Mouse (Mus musculus) lung, embryonic 14.5 days (tissue): ENCODE results near the gene Ick. TPM values are rescaled to one million over a fixed set of nuclear protein-coding genes. Genes with fewer than 3 reads are reported as not detected.
"Not testable (repeated sequence)": the region's sequence is repeated elsewhere in the genome, so short reads cannot be mapped to it uniquely, and the experiment has no call there.

Source experiments
- ATAC-seq: fragments of 200-750 bp; cut with Nextera tagmentation; 2 replicates; pipeline ENCODE4 v1.8.0; 2017; ENCODE audit warnings: mild to moderate bottlenecking, moderate TSS enrichment, moderate library complexity; ENCODE audit not compliant: insufficient read depth
- DNase-seq: peaks from one replicate; pipeline ENCODE4 v3.0.0-alpha.2; 2015
- H3K27ac ChIP-seq: fragments of 300-500 bp; sonication (generic); 2 replicates; pipeline ENCODE4 v1.5.1; 2014; ENCODE audit warnings: low read depth, mild to moderate bottlenecking, moderate library complexity
- H3K27me3 ChIP-seq: fragments of 300-500 bp; sonication (generic); 2 replicates; pipeline ENCODE4 v1.6.1; 2014; ENCODE audit warnings: low read length, control low read depth; ENCODE audit not compliant: insufficient read depth
- H3K36me3 ChIP-seq: fragments of 300-500 bp; sonication (generic); 2 replicates; pipeline ENCODE4 v1.6.1; 2014; ENCODE audit warnings: control low read depth; ENCODE audit not compliant: insufficient read depth
- H3K4me1 ChIP-seq: fragments of 300-500 bp; sonication (generic); 2 replicates; pipeline ENCODE4 v1.6.1; 2014; ENCODE audit warnings: antibody characterized with exemption, control low read depth; ENCODE audit not compliant: insufficient read depth
- H3K4me2 ChIP-seq: fragments of 300-500 bp; sonication (generic); 2 replicates; pipeline ENCODE4 v1.6.1; 2014; ENCODE audit warnings: mild to moderate bottlenecking
- H3K4me3 ChIP-seq: fragments of 300-500 bp; sonication (generic); 2 replicates; pipeline ENCODE4 v1.5.1; 2014; ENCODE audit warnings: low read depth, low read length
- H3K9ac ChIP-seq: fragments of 300-500 bp; sonication (generic); 2 replicates; pipeline ENCODE4 v1.6.1; 2014
- H3K9me3 ChIP-seq: fragments of 300-500 bp; sonication (generic); 2 replicates; pipeline ENCODE4 v1.6.1; 2016; ENCODE audit warnings: low read depth, low read length, control low read depth
- CTCF ChIP-seq: IDR thresholded peaks from 2 replicates; pipeline ENCODE4 v1.5.1; 2016; ENCODE audit warnings: antibody characterized with exemption, low read depth
- WGBS: fragments of 180-500 bp; shearing (Covaris S2); extraction: QIAGEN DNeasy Blood & Tissue Kit; methylation state at CpG from one replicate; pipeline ENCODE4 v1.1.7; 2014; 5-methylcytosine and 5-hydroxymethylcytosine counted together
- polyA plus RNA-seq: library from polyadenylated mRNA; unstranded; fragments of >200 nt; fragmentation: Nextera tagmentation; extraction: Ambion mirVana; gene quantifications from 2 replicates; pipeline ENCODE4 v1.2.1, GENCODE M21; 2014

Gene Ick
- polyA plus RNA-seq, 1 experiment from 2014 or later: 22.9 TPM

DNA sequence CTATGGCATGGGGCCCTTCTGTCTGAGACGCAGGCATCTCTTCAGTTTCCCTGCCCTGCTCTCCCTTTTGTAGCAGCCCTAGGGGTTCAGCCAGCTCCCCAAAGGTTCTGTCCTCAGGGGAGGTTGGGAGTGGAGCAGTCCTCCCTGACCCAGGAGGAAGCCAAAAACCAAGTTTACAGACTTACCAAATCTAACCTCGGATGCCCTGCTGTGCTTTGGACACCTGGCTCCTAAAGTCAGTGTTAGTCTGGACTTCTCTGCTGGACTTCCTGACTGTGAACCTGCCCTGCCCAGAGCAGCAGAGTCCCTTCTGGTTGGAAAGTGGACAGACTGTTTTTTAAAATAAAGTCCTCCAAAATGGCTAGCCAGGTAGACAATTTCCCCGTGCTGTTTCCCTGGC lies 55.7 kb downstream of the Ick start:
- H3K9ac ChIP-seq: no peak overlapping the region
- H3K27me3 ChIP-seq: no peaks in the 10 kb centered on the region
- TF ChIP-seq CTCF: no peak
- DNase-seq (no peak), ATAC-seq (no peak)
- H3K9me3 ChIP-seq: no peaks in the 10 kb centered on the region
- H3K27ac ChIP-seq: no peak overlapping the region
- H3K4me2 ChIP-seq: no peak overlapping the region
- no peak overlapping the region for H3K4me3 ChIP-seq
- peaks cover 73% of the 10 kb centered on the region for H3K36me3 ChIP-seq
- no peaks in the 10 kb centered on the region for H3K4me1 ChIP-seq
- 90% methylated on average over 3 of the region's 3 CpGs for WGBS

DNA sequence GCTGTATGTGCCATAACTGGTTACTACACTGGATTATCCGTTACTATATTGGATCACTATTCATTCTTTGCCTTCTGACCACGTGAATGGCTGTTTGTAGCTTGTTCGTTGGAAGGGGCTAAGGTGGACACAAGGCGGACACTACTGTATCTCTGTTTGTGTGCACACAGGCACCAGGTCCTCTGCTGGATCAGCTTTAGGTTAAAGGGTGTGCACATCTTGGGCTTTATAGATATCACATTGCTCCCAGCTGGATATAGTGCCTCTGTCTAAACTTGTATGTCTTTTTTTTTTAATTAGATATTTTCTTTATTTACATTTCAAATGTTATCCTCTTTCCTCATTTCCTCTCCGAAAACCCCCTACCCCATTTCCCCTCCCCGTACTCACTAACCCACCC lies 56.5 kb downstream of the Ick start:
- no peak for TF ChIP-seq CTCF
- H3K27me3 ChIP-seq: no peaks in the 10 kb centered on the region
- no peaks in the 10 kb centered on the region for H3K4me1 ChIP-seq
- H3K4me2 ChIP-seq: no peak overlapping the region
- WGBS: 88% methylated on average over 6 of the region's 6 CpGs
- H3K36me3 ChIP-seq: peaks cover 67% of the 10 kb centered on the region
- H3K27ac ChIP-seq: no peak overlapping the region
- no peak overlapping the region for H3K4me3 ChIP-seq
- no peak for ATAC-seq
- no peak overlapping the region for H3K9ac ChIP-seq
- DNase-seq: no peak
- no peaks in the 10 kb centered on the region for H3K9me3 ChIP-seq

DNA sequence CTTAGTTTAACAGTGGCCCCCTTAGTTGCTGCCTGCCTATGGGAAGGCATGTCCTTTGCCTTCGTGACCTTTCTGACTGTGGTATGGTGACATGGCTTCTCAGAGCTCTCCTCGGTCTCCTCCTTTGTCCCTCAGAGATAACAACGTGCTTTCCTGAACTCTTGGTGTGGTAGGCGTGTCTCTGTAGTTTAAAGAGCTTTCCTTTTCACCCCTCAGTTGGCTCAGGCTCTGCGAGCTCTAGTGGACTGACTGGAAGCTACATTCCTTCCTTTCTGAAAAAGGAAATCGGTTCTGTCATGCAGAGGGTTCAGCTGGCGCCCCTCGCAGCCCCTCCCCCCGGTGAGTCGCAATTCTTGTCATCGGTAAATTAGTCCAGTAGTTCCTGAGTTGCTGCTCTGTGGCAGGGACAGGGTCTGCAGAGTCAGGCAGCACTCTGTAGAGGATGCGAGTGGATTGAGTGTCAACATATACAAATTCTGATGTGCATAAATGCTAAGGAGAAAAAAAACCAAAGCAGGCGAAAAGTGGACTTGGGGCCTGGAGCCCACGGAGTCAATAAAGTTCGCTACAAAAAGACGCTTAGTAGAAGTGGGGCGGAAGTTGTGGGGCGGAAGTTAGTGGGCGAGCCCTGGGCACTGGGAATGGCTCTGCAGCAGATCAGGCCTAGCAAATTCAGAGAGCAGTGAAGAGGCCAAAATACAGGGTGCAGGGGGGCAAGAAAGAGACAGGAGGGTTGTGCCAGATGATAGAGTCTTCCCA lies 57.9 kb downstream of the Ick start:
- H3K4me3 ChIP-seq: no peak overlapping the region
- peaks cover 53% of the 10 kb centered on the region for H3K36me3 ChIP-seq
- 76% methylated on average over 19 of the region's 19 CpGs for WGBS
- no peaks in the 10 kb centered on the region for H3K9me3 ChIP-seq
- ATAC-seq (no peak), DNase-seq (no peak)
- no peak overlapping the region for H3K9ac ChIP-seq
- H3K4me1 ChIP-seq: no peaks in the 10 kb centered on the region
- H3K27me3 ChIP-seq: no peaks in the 10 kb centered on the region
- H3K4me2 ChIP-seq: no peak overlapping the region
- TF ChIP-seq CTCF: no peak
- no peak overlapping the region for H3K27ac ChIP-seq

DNA sequence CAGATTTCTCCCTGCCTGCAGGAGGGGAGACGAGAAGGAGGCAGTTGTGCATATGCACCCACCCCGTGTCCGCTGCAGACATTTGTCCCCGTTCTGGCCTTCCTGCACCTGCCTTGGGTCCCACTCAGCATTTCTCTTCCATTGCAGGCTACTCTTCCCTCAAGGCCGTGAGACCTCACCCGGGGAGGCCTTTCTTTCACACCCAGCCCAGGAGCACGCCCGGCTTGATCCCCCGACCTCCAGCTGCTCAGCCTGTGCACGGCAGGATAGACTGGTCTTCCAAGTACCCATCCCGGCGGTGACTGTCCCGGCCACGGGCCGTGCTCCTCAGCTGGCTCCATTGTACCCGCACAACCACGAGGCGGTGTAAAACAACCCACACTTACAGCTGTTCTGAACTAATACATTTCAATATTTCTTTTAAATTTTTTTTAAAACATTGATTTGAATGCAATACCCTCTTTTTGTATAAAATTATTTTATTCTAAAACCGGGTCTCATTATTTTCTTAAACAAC lies 58.5 kb downstream of the Ick start:
- H3K9ac ChIP-seq: no peak overlapping the region
- no peaks in the 10 kb centered on the region for H3K9me3 ChIP-seq
- H3K4me3 ChIP-seq: no peak overlapping the region
- H3K4me1 ChIP-seq: no peaks in the 10 kb centered on the region
- no peak overlapping the region for H3K27ac ChIP-seq
- H3K36me3 ChIP-seq: peaks cover 52% of the 10 kb centered on the region
- TF ChIP-seq CTCF: no peak
- no peak for DNase-seq
- no peak overlapping the region for H3K4me2 ChIP-seq
- no peaks in the 10 kb centered on the region for H3K27me3 ChIP-seq
- WGBS: 88% methylated on average over 19 of the region's 19 CpGs
- no peak for ATAC-seq

DNA sequence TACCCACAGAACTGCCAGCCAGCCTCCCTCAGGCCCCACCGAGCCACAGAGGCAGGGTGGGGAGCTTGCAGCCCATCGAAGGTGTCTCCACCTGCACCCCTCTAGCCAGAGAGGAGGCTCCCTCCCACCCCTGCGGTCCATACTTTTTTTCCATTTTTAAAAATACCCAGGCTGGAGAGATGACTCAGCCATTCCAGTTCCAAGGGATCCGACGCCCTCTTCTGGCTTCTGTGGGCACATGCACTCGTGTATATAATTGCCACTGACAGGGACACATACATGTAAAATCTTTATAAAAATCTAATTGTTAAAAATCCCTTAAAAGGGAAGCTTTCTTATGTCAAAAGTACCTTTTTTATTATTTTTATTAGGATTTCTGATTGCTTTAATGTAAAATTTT lies 59.9 kb downstream of the Ick start:
- ATAC-seq (no peak), DNase-seq (no peak)
- no peaks in the 10 kb centered on the region for H3K9me3 ChIP-seq
- H3K4me3 ChIP-seq: no peak overlapping the region
- 92% methylated on average over 6 of the region's 6 CpGs for whole genome bisulfite sequencing
- no peaks in the 10 kb centered on the region for H3K4me1 ChIP-seq
- H3K27ac ChIP-seq: no peak overlapping the region
- H3K36me3 ChIP-seq: peaks cover 46% of the 10 kb centered on the region
- no peak overlapping the region for H3K9ac ChIP-seq
- no peaks in the 10 kb centered on the region for H3K27me3 ChIP-seq
- H3K4me2 ChIP-seq: no peak overlapping the region
- TF ChIP-seq CTCF: peak; percentile 2; the same call in 1 of the 2 replicates

DNA sequence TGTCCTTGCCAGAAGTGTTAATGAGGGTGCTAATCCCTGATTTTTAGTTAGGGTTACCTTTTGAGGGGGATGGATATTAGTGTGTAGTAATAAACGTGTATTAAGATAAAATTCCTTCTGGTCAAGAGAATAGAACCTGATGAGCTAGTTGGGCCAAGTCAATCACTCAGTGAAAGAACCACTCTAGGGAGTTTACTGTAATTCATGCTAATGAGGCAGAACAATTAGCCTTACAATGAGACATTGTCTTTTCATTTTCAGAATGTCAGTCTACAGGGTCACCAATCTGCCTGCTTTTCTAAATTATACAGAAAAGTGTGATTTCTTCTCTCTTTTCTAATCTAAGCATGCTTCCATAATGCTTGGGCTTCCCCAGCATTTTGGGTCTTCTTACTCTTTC lies 65.0 kb downstream of the Ick start:
- Histone ChIP-seq H3K27ac (no peak overlapping the region), H3K4me1 (peaks cover 5% of the 10 kb centered on the region; the same call in 1 of the 2 replicates), H3K4me3 (no peak overlapping the region), H3K36me3 (peaks cover 7% of the 10 kb centered on the region; the same call in 1 of the 2 replicates), H3K27me3 (no peaks in the 10 kb centered on the region), H3K4me2 (no peak overlapping the region), H3K9ac (no peak overlapping the region), H3K9me3 (no peaks in the 10 kb centered on the region)
- no peak for DNase-seq
- 73% methylated on average over 1 of the region's 1 CpGs for WGBS
- ATAC-seq: no peak
- no peak for TF ChIP-seq CTCF

DNA sequence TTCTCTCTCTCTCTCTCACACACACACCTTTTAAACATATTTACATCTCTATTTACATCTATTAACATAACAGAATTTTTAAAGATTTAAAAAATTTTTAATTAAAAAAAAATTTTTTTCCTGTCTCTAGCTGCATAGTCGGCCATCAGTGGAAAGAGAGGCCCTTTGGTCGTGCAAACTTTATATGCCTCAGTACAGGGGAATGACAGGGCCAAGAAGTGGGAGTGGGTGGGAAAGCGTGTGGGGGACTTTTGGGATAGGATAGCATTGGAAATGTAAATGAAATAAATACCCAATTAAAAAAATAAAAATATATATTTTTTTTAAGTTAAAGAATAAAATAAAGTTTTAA lies 65.9 kb downstream of the Ick start:
- not testable (repeated sequence) for H3K27ac ChIP-seq, H3K36me3 ChIP-seq, H3K9me3 ChIP-seq, H3K27me3 ChIP-seq, H3K4me3 ChIP-seq, DNase-seq, H3K9ac ChIP-seq, H3K4me1 ChIP-seq
- WGBS: 26% methylated on average over 3 of the region's 3 CpGs
- ATAC-seq: peak; percentile 29; the same call in 1 of the 2 replicates
- 0 out of 2 replicates have a peak overlapping the region, but pooled peaks have one; percentile 12 for H3K4me2 ChIP-seq
